Mouse (Mus musculus): ENCODE data around the gene Clec4n.
"Not testable (repeated sequence)": the region's sequence is repeated elsewhere in the genome, so short reads cannot be mapped to it uniquely, and the experiment has no call there.

Clec4n gene

DNA sequence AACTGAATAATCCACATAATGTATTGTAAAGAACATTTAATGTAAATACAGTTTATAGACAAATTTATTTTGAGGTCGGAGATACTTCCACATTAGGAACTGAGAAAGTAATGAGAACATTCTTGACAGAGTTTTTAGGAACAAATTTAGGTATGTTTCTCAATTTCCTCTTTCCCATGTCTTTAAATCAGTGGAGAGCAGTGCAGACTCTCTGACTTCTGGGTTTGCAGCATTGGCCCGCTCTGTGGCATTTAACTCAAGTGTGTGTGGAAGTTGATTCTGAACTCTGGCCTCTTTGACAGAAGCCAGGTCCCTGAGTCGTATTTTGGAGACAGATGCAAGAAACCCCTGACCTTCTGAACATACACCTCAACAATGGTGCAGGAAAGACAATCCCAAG lies at the start of gene Clec4n:
Gene Clec4n, plus strand, starts transcription at position 200 of the 400 bp plus-strand sequence.
- in situ Hi-C loops (cut with MboI, MseI): no loop called here

DNA sequence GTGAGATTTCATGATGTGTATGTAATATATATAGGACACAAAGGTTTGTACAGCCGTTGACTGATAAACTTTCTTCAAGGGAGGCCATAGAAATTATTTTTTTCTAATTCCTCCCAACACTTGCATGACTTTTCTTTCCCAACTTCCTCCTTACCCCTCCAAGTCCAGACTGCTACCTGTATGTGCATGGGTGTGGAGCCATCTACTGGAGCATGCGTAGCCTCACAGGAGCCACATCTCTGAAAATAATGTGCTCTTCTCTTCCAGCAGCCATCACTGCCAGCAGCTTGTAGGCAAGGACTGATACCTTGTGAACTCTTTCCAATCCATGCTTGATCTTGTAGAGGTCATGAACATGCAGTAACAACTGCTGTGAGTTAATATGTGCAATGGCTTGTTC lies 44.8 kb upstream of the Clec4n start:
- in situ Hi-C loops (cut with MboI, MseI): not testable (repeated sequence)

DNA sequence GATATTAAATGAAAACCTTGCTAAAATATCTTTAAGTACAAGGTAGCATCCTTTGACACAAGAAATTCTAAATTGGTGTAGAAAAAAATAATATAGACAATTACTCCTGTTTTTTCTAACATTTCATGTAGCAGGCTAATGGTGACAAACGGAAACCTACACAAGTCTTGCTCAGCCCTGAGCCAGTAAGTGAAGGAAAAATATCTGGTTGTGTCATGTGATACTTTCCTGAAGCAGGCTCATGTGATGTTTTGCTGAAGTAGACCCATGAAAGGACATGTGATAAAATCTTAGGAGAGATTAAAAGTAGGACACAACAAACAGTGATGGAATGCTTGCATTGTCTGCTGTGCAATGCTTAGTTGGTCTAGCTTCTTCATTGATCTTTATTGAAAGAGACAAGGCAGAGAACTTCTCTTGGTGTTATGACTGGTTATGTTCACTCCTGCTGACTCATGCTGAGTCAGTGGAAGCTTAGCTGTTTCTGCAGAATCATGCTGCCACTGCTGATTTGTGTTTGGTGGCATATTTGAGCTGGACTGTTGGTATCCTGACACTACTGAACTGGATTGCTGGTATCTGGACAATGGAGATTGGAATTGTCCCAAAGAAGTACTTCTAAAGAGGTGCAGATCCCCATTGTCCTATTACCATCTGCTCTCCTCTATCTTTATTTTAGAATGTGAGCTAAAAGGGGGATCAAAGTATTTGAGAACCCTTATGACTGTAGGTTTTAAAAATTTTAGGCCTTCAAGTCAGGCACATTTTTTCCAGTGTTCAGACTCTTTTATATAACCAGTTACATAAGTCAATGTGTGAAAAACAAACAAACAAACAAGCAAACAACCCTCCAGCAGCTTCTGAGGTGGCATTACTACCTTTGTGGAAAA lies 22.2 kb upstream of the Clec4n start:
- in situ Hi-C loops (cut with MboI, MseI): no loop called here

DNA sequence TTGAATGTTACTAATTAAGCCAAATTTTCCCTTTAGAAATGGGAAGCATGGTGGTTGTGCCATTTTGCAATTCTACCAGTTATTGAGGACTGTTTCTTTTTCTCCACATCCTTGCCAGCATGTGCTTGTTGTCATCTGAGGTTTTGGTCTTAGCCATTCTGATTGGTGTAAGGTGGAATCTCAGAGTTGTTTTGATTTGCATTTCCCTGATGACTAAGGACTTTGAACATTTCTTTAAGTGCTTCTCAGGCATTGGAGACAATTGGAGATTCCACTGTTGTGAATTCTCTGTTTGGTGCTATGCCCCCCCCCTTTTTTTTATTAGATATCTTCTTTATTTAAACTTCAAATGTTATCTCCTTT lies 21.6 kb upstream of the Clec4n start:
- in situ Hi-C loops (cut with MboI, MseI): not testable (repeated sequence)

DNA sequence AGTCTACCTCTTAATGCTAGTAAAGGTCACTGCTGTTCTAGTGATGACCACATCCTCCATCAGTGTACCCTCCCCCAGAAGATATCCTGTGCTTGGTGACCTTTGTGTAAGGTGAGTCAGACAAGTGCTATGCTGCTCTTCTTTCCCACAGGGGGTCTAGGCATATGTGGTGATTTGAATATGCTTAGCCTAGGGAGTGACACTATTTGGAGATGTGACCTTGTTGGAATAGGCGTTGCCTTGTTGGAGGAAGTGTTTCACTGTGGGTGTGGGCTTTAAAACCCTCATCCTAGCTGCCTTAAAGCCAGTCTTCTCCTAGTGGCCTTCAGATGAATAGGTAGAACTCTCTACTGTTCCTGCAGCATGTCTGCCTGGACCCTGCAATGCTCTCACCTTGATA lies 17.9 kb upstream of the Clec4n start:
- in situ Hi-C loops (cut with MboI, MseI): no loop called here

DNA sequence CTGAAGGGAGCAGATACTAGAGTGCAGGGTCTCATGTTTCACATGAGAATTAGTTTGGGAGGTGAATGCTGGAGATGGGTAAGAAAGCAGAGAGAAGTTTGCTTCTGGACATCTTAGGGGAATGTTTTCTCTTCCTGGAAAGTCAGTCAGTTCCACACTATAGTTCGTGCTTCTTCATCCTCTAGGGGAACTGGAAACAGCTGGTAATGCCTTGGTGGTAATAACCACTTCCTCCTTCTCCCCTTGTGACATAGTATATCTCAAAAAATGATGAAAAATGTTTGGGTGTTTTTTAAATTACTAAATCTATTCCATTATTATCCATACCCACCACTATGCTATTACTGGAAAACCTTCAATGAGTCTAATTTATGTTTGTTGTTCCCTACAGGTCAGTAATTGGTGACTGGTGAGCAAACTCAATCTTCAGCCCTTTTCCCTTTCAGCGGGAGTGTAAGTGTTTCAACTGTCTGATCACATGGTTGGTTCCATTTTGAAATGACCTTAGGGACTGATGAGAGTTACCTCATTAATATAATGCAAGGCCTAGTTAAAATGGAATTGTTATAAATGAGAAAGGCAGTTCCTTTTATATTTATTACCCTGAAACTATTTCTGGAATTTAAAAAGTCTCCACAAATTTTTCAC lies 2.0 kb upstream of the Clec4n start:
- in situ Hi-C loops (cut with MboI, MseI): no loop called here

DNA sequence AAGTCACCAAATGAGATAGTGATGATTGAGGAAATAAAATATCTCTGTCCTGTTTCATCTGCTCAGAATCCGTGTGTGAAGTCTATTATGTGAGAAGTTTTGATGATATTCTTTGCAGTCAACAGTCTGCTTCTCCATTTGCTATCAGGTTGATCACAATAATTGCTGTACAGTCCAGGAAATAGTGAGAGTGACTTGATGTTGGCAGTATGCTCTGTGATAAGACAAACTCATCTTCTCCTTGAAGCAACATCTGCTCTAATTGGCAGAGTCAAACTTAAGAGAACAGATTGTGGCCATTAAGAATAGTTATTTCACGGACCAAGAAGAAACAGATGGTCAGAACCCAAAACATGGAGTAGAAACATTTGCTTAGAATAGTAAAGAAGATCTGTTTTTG lies 1.5 kb downstream of the Clec4n start:
- in situ Hi-C loops (cut with MboI, MseI): no loop called here

DNA sequence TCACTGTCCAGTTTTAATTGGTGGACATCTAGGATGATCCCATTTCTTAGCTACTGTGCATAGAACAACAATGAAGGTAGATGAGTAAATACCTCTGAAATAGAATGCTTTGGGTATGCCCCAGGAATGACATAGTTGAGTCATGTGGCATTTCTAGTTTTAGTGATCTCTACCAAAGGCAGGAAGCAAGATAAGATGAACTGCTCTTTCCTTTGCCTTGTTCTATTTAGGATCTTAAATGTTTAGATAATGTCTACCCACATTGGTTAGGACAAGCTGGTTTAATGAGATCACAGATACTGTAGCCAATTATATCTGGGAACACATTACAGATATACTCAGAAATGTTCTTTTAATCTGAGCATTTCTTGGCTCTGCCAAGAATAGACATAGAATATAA lies 7.9 kb downstream of the Clec4n start:
- in situ Hi-C loops (cut with MboI, MseI): no loop called here

DNA sequence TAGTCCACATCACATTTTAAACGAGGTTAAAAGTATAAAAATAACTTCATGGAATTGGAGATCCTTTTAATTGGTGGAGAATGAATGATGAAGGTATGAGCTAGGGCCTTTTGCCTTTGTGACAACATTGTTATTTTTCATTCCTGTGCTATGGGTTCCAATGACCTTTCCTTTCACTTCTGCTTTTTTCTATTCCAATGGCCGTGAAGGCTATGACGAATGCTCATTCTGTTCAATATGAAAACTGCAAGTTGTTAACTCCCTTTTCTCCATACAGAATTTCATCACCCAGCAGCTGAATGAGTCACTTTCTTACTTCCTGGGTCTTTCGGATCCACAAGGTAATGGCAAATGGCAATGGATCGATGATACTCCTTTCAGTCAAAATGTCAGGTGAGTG lies 14.6 kb downstream of the Clec4n start:
- in situ Hi-C loops (cut with MboI, MseI): no loop called here

DNA sequence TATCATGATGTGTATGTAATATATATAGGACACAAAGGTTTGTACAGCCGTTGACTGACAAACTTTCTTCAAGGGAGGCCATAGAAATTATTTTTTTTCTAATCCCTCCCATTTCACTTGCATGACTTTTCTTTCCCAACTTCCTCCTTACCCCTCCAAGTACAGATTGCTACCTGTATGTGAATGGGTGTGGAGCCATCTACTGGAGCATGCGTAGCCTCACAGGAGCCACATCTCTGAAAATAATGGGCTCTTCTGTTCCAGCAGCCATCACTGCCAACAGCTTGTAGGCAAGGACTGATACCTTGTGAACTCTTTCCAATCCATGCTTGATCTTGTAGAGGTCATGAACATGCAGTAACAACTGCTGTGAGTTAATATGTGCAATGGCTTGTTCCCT lies 19.2 kb downstream of the Clec4n start:
- in situ Hi-C loops (cut with MboI, MseI): not testable (repeated sequence)

DNA sequence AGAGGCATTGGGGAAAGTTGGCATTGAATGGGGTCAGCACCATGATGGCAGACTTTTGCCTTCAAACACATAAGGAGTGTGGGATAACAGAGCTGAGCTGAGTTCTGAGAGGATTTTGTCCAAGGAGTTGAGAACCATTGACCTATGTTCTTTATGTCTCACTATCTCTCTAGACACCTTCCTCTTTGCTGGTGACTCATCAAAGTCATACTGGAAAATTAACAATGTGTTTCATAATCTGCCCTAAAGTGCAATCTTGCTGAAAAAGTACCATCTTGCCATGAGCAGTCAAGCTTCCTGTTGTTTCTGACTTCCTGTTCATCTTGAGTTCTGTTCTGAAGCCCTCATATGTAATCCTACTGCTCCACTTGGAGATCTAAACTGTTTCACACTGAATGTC lies 23.1 kb downstream of the Clec4n start:
- in situ Hi-C loops (cut with MboI, MseI): no loop called here

DNA sequence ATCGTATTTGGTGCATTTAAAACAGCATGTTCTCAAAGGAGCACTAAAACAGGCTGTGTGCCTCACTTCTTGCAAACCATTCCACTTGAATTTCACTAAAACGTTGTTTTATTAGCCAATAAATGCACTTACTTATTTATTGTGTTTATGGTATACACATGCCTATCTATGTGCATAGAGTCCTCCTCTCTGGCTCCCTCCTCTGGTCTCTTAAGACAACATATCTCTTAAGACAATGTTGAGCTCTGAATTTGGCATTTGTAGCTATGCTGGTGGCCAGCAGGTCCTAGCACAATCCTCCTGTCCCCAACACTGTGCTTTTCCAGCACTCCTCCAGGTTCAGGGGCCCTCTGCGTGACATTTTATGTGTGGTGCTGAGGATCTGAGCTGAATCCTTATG lies 29.3 kb downstream of the Clec4n start:
- in situ Hi-C loops (cut with MboI, MseI): no loop called here

DNA sequence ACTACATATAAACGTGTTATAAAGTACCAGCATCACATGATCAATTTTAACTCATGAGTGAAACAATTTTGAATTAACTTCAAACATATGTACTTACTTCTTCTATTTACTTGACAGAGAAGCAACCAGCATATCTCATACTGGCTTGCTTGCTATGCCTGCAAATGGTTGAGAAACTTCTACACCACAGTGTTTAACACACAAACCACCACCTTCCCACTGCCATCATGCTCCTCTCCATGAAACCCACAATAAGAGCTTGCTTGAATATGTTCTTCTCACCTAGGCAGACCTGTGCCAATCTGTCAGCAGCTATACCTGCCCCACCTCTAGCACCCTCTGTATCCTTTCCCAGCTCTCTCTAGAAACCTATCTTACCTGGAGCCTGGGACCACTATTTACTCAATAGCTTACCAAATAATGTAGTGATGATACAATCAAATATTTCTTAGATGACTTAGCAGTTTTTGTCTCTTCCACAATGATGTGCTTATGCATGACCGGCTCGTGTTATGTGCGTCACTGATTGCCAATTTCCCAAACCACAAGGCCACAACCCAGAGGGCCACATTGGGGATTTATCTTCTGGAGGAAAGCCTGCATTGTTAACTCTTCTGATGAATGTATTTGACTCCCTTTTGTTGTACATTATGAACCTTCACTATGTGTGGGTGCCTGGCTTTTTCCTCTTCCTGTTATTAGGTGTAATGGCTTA lies 30.4 kb downstream of the Clec4n start:
- in situ Hi-C loops (cut with MboI, MseI): no loop called here

DNA sequence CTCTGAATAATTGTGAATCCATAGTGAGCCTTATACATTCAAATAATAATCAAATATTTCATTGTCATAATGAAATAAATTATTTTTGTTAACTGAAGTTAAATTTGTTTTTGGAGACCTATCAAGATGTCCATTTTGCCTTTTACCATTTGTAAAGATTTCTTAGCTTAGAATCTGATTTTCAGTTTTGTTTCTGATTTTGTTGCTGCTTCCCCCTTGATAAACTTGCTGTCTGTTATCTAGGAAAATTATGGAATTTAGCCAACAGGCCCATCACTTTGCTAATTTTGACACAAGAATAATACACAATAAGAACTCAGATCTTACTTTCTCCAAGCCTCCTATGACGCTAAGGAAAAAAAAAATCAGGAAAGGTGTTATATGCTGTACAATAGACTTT lies 31.2 kb downstream of the Clec4n start:
- in situ Hi-C loops (cut with MboI, MseI): no loop called here

DNA sequence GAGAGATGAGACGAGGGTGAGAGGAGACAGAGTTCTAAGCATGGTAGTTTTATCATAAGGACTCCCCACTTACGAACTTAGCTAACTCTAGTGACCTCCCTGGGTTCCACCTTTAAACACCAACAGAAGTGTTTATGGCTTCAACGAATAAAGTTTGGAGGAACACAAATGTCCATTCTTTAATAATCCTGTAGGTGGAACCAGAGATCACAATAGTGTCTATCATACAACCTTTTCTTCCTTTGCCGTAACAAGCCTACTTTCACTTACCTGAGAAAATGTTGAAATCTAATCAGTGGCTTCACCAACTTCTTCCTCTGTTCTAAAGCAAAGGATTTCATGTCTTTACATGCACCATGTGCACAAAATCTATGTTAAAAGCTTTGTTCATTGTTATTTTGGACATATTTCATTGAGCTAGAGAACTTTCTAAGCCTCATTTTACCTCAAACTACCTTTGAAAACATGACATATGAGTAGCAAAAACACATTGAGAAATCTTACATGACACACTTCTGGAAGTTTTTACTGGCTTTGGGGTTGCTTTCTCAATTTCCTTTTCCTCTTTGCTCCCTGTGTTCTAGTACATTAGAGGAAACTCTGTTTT lies 32.0 kb downstream of the Clec4n start, which contains the start of gene Clec4d:
Gene Clec4d, plus strand, starts transcription at position 557 of the 607 bp plus-strand sequence.
- in situ Hi-C loops (cut with MboI, MseI): no loop called here

DNA sequence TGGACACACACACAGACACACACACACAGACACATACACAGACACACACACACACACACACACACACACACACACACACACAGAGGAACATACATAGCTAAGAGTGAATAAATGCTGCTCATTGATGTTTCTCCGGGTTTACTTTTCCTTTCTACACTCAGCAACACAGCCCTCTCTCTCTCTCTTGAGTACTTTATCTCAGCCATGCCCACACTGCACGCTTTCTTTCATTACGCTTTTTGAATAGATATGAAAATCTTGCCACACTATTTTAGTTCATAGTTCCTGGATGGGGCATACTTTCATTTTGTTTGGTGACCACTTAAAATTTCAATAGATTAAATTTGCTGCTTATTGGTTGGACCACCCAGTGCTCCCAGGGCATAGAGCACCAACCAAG lies 34.6 kb downstream of the Clec4n start:
- in situ Hi-C loops (cut with MboI, MseI): no loop called here

DNA sequence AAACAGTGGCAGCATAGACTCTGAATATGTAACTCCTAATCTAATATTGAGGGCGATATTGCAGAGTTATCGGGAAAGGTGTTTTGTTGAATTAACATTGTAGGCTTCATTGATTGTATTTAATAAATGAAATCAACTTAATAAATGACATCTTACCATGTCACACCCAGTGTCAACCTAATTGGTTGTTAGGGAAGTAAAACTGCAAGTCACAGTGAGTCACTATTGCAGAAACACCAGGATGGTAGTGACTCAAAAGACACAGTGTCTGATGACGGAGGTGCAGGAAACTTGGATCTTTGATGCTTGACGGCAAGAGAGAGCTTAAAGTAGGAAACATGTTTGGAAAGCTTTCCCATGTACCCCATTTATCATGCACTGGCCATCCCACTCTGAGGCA lies 36.2 kb downstream of the Clec4n start:
- in situ Hi-C loops (cut with MboI, MseI): no loop called here

DNA sequence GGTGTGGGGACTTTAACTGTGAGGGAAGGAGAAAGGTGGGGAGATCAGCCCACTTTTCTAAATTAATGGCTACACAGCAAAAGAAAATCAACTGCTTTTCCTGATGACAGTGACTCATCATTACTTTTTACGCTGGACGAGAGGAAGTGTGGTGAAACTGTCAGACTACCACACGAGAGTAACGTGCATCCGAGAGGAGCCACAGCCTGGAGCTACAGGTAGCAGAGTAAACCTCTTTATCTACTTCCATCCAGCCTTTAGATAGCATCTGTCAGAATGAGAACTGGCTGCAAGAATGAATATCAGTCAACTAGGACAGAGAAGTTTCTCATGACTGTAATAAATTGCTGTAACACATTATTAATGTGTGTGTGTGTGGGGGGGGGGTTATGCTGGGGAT lies 37.3 kb downstream of the Clec4n start:
- in situ Hi-C loops (cut with MboI, MseI): no loop called here

DNA sequence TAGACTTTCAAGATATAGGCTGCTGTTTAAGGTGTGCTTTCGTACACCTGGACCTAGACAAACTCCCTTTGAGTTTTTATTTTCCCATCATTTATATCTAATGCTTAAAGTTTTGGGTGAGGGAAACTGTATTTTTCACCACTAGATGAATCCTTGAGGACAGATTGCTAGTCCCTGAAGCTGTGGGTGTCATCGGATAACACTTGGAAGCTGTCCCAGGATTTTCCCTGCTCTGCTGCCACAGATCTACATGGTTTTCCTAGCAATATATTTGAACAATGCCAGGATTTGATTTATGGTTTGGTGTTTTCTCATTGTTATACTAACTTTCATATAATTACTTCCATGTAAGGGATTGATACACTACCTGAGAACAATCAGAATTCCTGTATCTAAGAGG lies 49.8 kb downstream of the Clec4n start:
- in situ Hi-C loops (cut with MboI, MseI): no loop called here

DNA sequence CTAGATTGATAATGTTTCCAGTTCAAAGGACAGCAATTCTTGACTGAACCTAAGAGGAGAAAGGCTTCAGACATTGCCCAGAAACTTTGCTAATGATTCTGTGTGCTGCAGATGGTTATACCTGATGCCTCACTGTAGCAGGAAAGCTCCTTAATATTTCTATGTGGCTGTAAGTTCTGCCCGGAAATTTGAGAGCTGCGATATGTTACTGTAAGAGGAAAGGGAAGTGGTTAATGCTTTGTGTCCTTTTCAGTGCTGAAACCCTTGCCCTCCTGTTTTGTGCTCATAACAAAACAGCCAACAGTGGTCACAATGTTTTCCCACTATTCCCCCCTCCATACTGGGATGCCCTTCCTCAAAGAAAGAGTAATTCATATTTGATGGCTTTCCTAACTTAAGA lies 56.7 kb downstream of the Clec4n start:
- in situ Hi-C loops (cut with MboI, MseI): no loop called here

DNA sequence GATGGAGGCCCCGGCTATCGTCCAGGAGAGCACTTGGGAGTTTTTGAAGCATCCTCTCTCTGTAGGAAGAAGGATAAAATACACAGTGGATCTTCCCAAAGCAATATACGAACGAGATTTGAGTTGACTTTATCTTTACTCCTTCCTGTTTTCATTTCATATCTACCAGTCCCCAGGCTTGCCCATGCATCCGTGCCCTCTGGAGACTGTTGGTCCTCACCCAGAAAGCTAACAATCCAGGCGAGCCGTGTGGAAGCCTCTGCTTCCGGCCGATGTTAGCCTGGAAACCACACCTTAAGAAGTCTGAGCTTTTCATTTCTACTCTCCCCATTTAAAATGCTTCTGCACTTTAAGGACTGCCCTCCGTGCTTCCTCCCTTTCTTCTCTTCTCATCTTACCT lies 59.3 kb downstream of the Clec4n start:
- in situ Hi-C loops (cut with MboI, MseI): no loop called here

DNA sequence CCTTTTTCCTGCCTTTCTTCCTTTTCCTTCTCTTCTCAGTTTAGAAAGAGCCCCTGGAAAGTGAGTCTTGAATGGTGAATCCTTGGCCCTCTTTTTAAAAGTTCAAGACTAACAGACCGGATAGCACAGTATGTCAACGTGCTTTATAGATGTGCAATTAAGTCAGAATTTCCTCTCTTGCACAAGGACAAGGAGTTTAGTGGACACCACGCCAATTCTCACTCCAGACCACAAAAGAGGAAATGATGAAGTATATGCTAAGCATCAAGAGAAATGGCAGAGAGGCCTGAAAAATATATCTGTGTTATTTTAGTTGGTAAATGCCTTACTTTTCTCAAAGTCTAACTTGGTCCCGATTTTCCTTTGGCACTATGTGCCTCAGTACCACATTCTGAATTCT lies 60.1 kb downstream of the Clec4n start, which contains the start of gene Clec4e:
Gene Clec4e, minus strand, starts transcription at position 118 of the 400 bp plus-strand sequence.
- in situ Hi-C loops (cut with MboI, MseI): no loop called here
